Mouse (Mus musculus) embryonic stem cell, embryonic (primary cell): ENCODE measurements around the gene Dmd.
"Not testable (repeated sequence)": the region's sequence is repeated elsewhere in the genome, so short reads cannot be mapped to it uniquely, and the experiment has no call there.

Source experiments
- CTCF ChIA-PET, 4 experiments: fragments of 300-600 bp in 2 of 4; fragments of 350-600 bp in 2 of 4; sonication (Branson Sonifier 250); formaldehyde crosslinking; loops; one replicate each; lab custom pipeline; 2022; ENCODE audit warnings: inconsistent platforms in 2 of 4; lab: Charles Lee
- POLR2A ChIA-PET, 4 experiments: fragments of 300-600 bp in 2 of 4; fragments of 350-600 bp in 2 of 4; sonication (Branson Sonifier 250); formaldehyde crosslinking; loops; one replicate each; lab custom pipeline; 2022; ENCODE audit warnings: antibody characterized with exemption in 4 of 4, inconsistent platforms in 1 of 4; lab: Charles Lee

The Dmd gene

DNA sequence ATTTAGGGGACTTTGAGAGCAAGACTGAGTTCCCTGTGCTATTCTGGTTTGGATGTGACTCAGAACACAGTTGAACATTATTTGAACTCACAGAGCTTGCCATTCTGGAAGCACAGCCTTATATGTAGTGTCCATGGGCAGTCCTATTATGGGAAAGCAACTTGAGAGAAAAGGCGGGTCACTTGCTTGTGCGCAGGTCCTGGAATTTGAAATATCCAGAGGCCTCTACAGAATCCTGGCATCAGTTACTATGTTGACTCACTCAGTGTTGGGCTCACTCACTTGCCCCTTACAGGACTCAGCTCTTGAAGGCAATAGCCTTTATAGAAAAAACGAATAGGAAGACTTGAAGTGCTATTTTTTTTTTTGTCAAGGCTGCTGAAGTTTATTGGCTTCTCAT lies at the start of gene Dmd:
TSS of gene Dmd (plus strand) at position 241 of the 400 bp plus-strand sequence.
- ChIA-PET POLR2A (no interaction called here), CTCF (no interaction called here)

GRCm38 (mm10) chrX:82901515-82901914 lies 47.2 kb upstream of the Dmd start:
- POLR2A ChIA-PET = no interaction called here
- CTCF ChIA-PET = no interaction called here

- CTCF ChIA-PET = no interaction called here
- POLR2A ChIA-PET = no interaction called here
Observed at GRCm38 (mm10) chrX:82987683-82988082, 39.0 kb downstream of the Dmd start.

DNA sequence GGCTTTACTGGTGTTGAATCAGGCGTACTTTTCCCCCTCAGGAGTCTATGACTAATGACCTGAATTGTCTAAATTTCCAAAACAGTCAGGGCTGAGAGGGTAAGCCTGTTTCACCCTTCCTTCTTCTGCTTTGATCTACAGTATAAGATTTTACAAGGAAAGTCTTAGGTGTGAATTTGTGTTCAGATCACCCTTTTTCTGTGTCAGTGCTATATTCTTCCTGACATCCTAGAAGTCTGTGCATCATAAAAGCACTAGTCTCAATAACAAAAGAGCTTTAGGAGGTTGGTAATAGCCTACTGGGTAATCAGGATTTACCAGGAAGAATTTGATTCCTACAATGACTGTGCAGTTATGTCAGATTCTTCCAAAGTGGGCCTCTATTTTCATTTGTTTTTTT lies 101.5 kb downstream of the Dmd start:
- CTCF ChIA-PET = no interaction called here
- POLR2A ChIA-PET = no interaction called here

- CTCF ChIA-PET = no interaction called here
- POLR2A ChIA-PET = no interaction called here
Observed at GRCm38 (mm10) chrX:83116171-83116876, 167.7 kb downstream of the Dmd start.

- ChIA-PET POLR2A (no interaction called here), CTCF (no interaction called here)
Observed at GRCm38 (mm10) chrX:83117198-83117597, 168.5 kb downstream of the Dmd start.

DNA sequence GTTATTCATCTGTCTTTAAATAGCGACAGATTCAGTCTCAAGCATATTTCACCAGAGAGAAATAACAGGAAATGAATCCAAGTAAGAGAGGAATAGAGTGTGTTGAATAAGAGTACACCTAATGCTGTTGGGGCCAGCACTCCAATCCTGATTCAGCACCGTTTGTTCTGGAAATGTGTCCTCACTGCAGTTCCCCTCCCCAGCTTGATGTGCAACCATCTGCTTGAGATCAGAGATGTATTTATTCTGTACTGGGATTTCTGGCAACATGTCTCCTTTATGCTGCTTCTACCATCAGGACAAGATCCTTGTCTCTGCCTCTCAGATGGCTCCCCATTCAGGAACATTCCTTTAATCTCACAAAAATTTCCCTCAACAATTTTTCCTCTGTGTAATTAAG lies 271.9 kb downstream of the Dmd start:
- ChIA-PET POLR2A (no interaction called here), CTCF (no interaction called here)

DNA sequence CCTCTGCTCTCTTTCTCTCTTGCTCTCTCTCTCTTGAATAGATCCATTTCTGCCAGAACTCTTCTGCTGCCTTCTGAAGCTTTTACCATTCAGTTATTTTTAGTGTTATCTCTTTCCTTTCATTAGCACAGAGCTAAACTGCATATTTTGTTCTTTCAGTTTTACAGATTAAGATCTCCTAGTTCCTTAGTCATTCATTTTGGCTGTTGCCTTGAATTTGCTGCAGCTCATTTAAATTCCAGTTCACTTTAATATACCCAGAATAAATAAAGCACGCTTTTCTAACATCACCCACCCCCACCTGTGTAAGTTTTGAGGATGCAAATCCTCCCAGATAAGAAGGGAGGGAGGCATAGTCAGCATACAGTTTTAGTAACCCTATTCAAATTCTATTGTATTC lies 272.4 kb downstream of the Dmd start:
- ChIA-PET POLR2A (no interaction called here), CTCF (no interaction called here)

- POLR2A ChIA-PET = no interaction called here
- CTCF ChIA-PET = no interaction called here
Observed at GRCm38 (mm10) chrX:83487598-83487997, 538.9 kb downstream of the Dmd start, which contains the start of gene Tsga8. Gene Tsga8 (minus strand): TSS chrX:83487924.

- CTCF ChIA-PET = no interaction called here
- POLR2A ChIA-PET = no interaction called here
Observed at GRCm38 (mm10) chrX:83674998-83675397, 726.3 kb downstream of the Dmd start.

DNA sequence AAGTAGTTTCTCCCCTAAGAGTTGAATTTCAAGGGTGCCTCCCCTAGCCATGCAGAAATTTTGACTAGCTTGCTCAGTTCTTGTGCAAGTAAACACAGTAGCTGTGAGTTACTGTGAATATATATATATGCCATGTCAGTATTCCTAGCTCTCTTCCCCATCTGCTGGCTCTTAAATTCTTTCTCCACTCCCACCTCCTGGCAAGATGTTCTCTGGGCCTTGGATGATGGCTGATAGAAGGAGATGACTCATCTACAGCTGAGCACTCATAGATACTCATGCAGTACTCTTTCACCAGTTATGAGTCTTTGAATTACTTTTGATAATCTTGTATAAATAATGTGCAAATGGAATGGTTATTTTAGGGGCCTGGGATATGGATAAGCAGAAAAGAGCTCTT lies 737.9 kb downstream of the Dmd start:
- POLR2A ChIA-PET = no interaction called here
- CTCF ChIA-PET = no interaction called here

DNA sequence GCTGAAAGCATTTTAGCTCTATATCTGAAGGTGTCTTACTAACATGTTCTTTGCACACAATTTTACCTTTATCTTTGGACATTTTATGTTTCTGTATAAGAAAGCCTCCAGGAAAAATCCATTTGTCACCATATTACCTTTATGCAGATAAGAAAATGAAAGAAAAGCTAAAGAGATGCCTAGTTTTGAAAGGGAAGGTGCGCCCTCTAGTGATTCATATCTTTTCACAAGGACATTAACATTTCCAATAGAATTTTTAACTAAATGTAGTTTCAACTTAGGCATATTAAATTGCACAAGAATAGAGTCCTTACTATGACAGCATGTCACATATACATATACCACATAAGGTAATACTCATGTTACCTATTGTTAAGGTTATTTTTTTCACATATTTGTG lies 791.9 kb downstream of the Dmd start:
- ChIA-PET CTCF (no interaction called here), POLR2A (no interaction called here)

DNA sequence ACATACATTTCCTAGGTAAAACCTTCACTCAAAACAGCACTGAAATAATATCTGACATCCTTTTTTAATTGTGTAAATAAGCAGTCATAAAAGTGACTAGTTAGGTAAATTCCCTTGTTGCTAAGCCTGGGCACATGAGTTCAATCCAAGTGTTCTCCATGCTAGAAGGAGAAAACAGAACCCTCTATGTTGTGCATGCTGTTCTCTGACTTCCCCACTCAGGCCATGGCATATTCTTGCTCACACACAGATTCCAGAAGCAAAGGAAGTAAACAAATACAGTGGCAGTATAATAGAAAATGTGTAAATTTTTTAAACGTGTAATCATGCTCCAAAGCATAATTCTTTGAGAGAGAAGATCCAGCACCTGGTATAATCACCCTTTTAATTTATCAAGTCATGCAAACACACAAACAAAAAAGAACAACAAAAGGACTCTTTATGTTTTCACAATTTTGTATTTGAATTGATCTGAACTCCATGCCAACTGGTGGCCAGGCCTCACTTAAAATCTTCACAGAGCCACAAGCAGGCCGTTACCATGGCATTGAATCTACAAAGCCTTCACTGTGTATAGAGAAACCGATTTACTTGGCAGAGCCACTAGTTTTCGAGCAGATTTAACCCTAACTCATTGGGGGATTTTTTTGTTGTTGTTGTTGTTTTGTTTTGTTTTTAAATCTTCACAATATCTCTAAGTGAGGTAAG lies 797.8 kb downstream of the Dmd start:
- POLR2A ChIA-PET = no interaction called here
- CTCF ChIA-PET = no interaction called here

DNA sequence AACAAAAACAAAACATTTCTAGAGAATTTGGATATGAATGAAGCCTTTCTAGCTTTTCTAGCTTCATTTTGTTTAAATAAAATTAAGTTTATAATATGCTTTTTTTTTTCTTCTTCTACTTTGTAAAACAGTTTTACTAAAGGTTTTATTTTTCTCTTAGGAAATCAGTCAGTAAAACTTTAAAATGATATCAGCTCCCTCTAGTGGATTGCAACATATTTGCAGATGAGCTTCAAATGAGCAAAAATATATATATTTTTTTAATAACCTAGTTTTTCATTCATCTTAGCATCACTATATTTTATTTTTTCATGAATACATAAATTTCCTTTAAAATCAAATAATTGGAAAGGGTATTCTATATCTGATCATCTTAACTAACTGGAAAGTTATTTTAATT lies 838.7 kb downstream of the Dmd start:
- CTCF ChIA-PET = no interaction called here
- POLR2A ChIA-PET = no interaction called here

- POLR2A ChIA-PET, CTCF ChIA-PET: not testable (repeated sequence)
Observed at GRCm38 (mm10) chrX:83867469-83867868, 918.8 kb downstream of the Dmd start.

DNA sequence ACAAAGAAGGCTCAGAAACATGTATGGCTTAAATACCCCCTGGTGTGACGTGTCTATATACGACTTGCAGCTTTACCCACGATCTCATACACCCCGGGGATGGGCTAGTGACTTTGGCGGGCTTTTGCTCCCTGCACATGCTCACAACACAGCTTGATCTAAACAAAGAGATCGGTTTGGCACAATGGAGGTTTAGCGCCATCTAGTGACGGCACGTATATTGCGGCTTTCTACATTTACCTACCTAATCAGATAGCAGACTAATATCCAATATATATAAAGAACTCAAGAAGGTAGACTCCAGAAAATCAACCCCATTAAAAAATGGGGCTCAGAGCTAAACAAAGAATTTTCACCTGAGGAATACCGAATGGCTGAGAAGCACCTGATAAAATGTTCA lies 926.7 kb downstream of the Dmd start:
- POLR2A ChIA-PET, CTCF ChIA-PET: not testable (repeated sequence)

DNA sequence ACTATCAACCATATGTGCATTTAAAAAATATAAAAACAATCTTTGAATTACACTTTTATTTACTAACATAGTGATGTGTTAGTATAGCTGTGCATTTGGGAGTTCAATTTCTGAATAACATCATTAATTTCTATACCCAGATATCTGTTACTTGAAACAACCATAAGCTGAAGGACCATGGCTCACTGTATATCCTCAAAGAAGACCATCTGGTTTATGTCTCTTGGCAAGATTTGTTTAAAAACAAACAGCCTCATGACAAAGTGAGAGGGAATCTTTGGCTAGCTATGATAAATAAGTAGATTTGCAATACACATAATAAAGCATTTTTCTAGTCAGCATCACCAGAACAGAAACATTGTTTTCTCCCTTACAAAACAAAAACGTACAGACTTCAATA lies 1027.2 kb downstream of the Dmd start:
- POLR2A ChIA-PET = no interaction called here
- CTCF ChIA-PET = no interaction called here

DNA sequence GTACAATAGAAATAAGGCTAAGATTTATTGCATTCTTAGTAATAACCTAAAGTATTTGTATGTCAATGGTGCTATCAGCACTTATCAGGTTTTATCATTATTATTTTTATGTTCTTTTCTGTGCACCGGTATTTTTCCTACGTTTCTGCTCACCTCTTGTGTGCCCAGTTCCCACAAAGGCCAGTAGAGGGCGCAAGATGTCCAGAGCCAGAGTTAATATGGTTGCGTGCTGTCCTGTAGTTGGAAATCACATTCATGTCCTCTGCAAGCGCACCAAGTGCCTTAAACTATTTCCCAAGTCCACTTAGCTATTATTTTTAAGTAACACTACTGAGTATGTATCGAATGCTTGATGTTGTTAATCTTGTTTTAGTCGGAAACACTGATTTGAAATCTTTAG lies 1052.6 kb downstream of the Dmd start:
- ChIA-PET POLR2A (no interaction called here), CTCF (no interaction called here)

- POLR2A ChIA-PET, CTCF ChIA-PET: not testable (repeated sequence)
Observed at GRCm38 (mm10) chrX:84062431-84062830, 1113.8 kb downstream of the Dmd start.

DNA sequence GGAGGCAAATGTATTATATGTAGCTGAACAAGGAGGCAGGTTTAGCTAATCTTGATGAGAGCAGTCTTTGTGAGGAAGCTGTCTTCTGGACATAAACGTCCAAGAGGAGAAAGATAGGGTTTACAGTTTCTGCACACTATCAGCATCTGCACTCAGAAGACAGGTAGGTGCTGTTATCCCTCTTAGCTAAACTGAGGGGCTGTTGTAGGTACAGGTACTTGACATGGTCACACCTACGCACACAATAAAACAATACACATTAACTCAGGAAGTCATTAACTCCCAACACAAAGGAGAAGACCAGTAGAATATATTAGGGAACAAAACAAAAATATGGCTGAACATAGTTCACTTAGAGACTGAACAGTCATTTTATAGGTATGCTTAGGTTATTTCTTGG lies 1217.2 kb downstream of the Dmd start:
- ChIA-PET POLR2A (interaction anchor here in 1 of 4 experiments (0.6 kb wide), 1 partner anchor 979 kb away, joined by 5 read pairs; no protein-coding TSS in a partner anchor), CTCF (no interaction called here)

- ChIA-PET POLR2A (no interaction called here), CTCF (no interaction called here)
Observed at GRCm38 (mm10) chrX:84241297-84241859, 1292.7 kb downstream of the Dmd start.
